Mouse (Mus musculus): ENCODE data around the gene Ccpg1os.

GRCm38 (mm10) chr9:72958521-72959450, 26.4 kb downstream of the Ccpg1os start, which contains the start of the genes Dyx1c1 and Gm44503:
- TF ChIP-seq CTCF (IDR thresholded peaks at IDR 0.05; ENCODE audit: low read depth), result no peak
- no peak for TF ChIP-seq EP300 (IDR thresholded peaks at IDR 0.05; ENCODE audit: low read depth)

All from heart, postnatal 0 days (tissue).